ENCODE assay signal across 7 mouse cellular contexts in the genomic region with DNA sequence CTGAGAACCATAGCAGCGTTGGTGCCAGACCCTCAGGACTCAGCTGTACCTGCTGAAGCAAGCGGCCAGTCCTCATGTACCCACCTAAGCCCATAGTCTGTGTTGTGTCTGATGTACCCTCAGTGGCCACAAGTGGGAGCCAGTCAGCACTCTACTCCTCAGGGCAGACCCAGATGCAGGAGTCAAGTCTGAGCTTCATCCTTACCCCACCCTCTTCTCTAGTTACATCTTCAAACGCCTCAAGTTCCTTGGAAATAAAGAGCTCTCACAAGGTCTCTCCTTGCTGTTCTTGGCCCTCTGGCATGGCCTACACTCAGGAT. TPM values are rescaled to one million over a fixed set of nuclear protein-coding genes. Genes with fewer than 3 reads are reported as not detected.
DNase-seq lines count a peak whose midpoint lies in the region; ATAC-seq and TF ChIP-seq lines count a peak whose summit lies in the region.

No protein-coding gene starts in this region.

- H3K4me2 ChIP-seq in forebrain, embryonic 11.5 days (ENCODE audit: low read depth, low read length, severe bottlenecking) = no peak overlapping the region

- 62% methylated on average over 3 of the region's 3 CpGs for WGBS in forebrain, embryonic 11.5 days
- WGBS in hindbrain, embryonic 10.5 days = 56% methylated on average over 3 of the region's 3 CpGs

- TF ChIP-seq POLR2A in brain, embryonic 14.5 days (IDR thresholded peaks at IDR 0.05; ENCODE audit: borderline replicate concordance, extremely low read depth, insufficient read depth, insufficient read length, poor library complexity, severe bottlenecking) = no peak

- H3K36me3 ChIP-seq in ES-E14 (ENCODE audit: control insufficient read depth, insufficient read depth, low read length, poor library complexity, severe bottlenecking) = peaks cover 52% of the 10 kb centered on the region
- peaks cover 19% of the 10 kb centered on the region; the same call in 1 of the 2 replicates for H3K36me3 ChIP-seq in forebrain, embryonic 11.5 days (ENCODE audit: control insufficient read depth, insufficient read depth, low read length)
- H3K36me3 ChIP-seq in hindbrain, embryonic 10.5 days = peaks cover 99% of the 10 kb centered on the region

- in situ Hi-C loops in ES-E14 (cut with MboI; ENCODE audit: low sequenced_read_pairs in 2 of 2, unreplicated experiment in 2 of 2) = no loop called here

- peak; percentile 71 for ATAC-seq in forebrain, embryonic 11.5 days (replicated peaks; ENCODE audit: low FRiP score)

- no peaks in the 10 kb centered on the region for H3K27me3 ChIP-seq in forebrain, embryonic 11.5 days (ENCODE audit: control insufficient read depth, insufficient read depth, low read length)
- no peaks in the 10 kb centered on the region for H3K27me3 ChIP-seq in hindbrain, embryonic 10.5 days (ENCODE audit: insufficient read depth, poor library complexity, severe bottlenecking)

- no peak overlapping the region for H3K9ac ChIP-seq in ES-E14 (ENCODE audit: insufficient read depth, low read depth, low read length, poor library complexity, severe bottlenecking)
- no peak overlapping the region for H3K9ac ChIP-seq in forebrain, embryonic 11.5 days (ENCODE audit: low read length)

- DNase-seq in ES-E14 (ENCODE audit: low read depth, low spot score) = peak; percentile 84
- DNase-seq in brain, embryonic 14.5 days (ENCODE audit: low read depth) = peak; percentile 72
- peak; percentile 80 for DNase-seq in forebrain, embryonic 11.5 days (ENCODE audit: low spot score)
- DNase-seq in hindbrain, embryonic 10.5 days (ENCODE audit: low spot score) = peak; percentile 71
- DNase-seq in layer of hippocampus, postnatal 10 days (ENCODE audit: low spot score in 2 of 2) = peak; percentile 77 to 82
- DNase-seq in lung, postnatal 10 days = peak; percentile 84
- DNase-seq in right cerebral cortex, adult 2 months (ENCODE audit: low spot score in 2 of 2) = peak; percentile 74 to 78

- H3K9me3 ChIP-seq in ES-E14 (ENCODE audit: control insufficient read depth, insufficient read depth, low read depth, low read length) = no peaks in the 10 kb centered on the region
- H3K9me3 ChIP-seq in forebrain, embryonic 11.5 days (ENCODE audit: control insufficient read depth, low read length) = no peaks in the 10 kb centered on the region
- H3K9me3 ChIP-seq in hindbrain, embryonic 10.5 days = no peaks in the 10 kb centered on the region

- peaks cover 0 to 21% of the 10 kb centered on the region in 2 experiments; a peak in 1 of 4 replicates for H3K4me1 ChIP-seq in ES-E14 (ENCODE audit: control insufficient read depth in 2 of 2, insufficient read depth in 2 of 2, low read length in 2 of 2, poor library complexity in 1 of 2)
- no peaks in the 10 kb centered on the region for H3K4me1 ChIP-seq in forebrain, embryonic 11.5 days (replicated peaks; ENCODE audit: control insufficient read depth, insufficient read depth, low read length)
- peaks cover 5% of the 10 kb centered on the region; the same call in 1 of the 2 replicates for H3K4me1 ChIP-seq in hindbrain, embryonic 10.5 days (replicated peaks)

- H3K27ac ChIP-seq in ES-E14 (ENCODE audit: insufficient read depth, low read depth, low read length, poor library complexity, severe bottlenecking) = no peak overlapping the region
- H3K27ac ChIP-seq in forebrain, embryonic 11.5 days (ENCODE audit: low read depth, low read length) = no peak overlapping the region
- no peak overlapping the region for H3K27ac ChIP-seq in hindbrain, embryonic 10.5 days

- peak; percentile 84 for TF ChIP-seq CTCF in brain, embryonic 14.5 days (IDR thresholded peaks at IDR 0.05; ENCODE audit: borderline replicate concordance, extremely low read depth, insufficient read depth, insufficient read length)

- H3K4me3 ChIP-seq in ES-E14 (ENCODE audit: insufficient read depth in 1 of 2, low read depth in 1 of 2, low read length in 2 of 2, poor library complexity in 1 of 2, severe bottlenecking in 1 of 2) = no peak overlapping the region
- no peak overlapping the region for H3K4me3 ChIP-seq in forebrain, embryonic 11.5 days (ENCODE audit: low read depth, low read length)
- H3K4me3 ChIP-seq in hindbrain, embryonic 10.5 days = no peak overlapping the region

TF ChIP-seq in ES-E14, 5 proteins besides CTCF, POLR2A, EP300 and RAD21:
- 0 out of 2 replicates have a peak, but pooled peaks have one; percentile 19 for TF ChIP-seq HCFC1 (IDR thresholded peaks at IDR 0.05; ENCODE audit: borderline replicate concordance, insufficient read depth, low read length)
- no peak for TF ChIP-seq MAFK (IDR thresholded peaks at IDR 0.05; ENCODE audit: insufficient read depth, low read depth, low read length)
- no peak for TF ChIP-seq CHD2 (IDR thresholded peaks at IDR 0.05; ENCODE audit: low read depth, low read length)
- peak; percentile 15; the same call in 1 of the 2 replicates for TF ChIP-seq ZC3H11A (IDR thresholded peaks at IDR 0.05; ENCODE audit: borderline replicate concordance, low read depth, low read length)

RNA-seq across cellular contexts. Expression of a gene that starts 9.2 kb away (rescaled TPM):
- 292 and 344 TPM in 2 replicates for total RNA-seq in ES-E14 (2012; rRNA removed)
- polyA plus RNA-seq in brain, embryonic 14.5 days (2012; rRNA removed) = 95.2 and 132 TPM in 2 replicates
- 227 and 228 TPM in 2 replicates for polyA plus RNA-seq in forebrain, embryonic 11.5 days (2014; fragmentation: Nextera tagmentation; extraction: Ambion mirVana)
- polyA plus RNA-seq in hindbrain, embryonic 10.5 days (2016; fragmentation: Nextera tagmentation; extraction: Ambion mirVana) = 215 and 232 TPM in 2 replicates
- 10 to 100 TPM; 49.4 to 53.8 TPM for total RNA-seq in layer of hippocampus, postnatal 10 days (2021)

RNA-seq across cellular contexts. Expression of a gene that starts 9.4 kb away (rescaled TPM):
- total RNA-seq in ES-E14 (2012; rRNA removed) = 530 and 581 TPM in 2 replicates
- polyA plus RNA-seq in brain, embryonic 14.5 days (2012; rRNA removed) = 168 and 174 TPM in 2 replicates
- 376 and 404 TPM in 2 replicates for polyA plus RNA-seq in forebrain, embryonic 11.5 days (2014; fragmentation: Nextera tagmentation; extraction: Ambion mirVana)
- 410 and 445 TPM in 2 replicates for polyA plus RNA-seq in hindbrain, embryonic 10.5 days (2016; fragmentation: Nextera tagmentation; extraction: Ambion mirVana)
- 100 to 1,000 TPM; 159 to 164 TPM for total RNA-seq in layer of hippocampus, postnatal 10 days (2021)

RNA-seq across cellular contexts. Expression of a gene that starts 35.8 kb away (rescaled TPM):
- 15.1 and 16.5 TPM in 2 replicates for total RNA-seq in ES-E14 (2012; rRNA removed)
- polyA plus RNA-seq in brain, embryonic 14.5 days (2012; rRNA removed) = 2.6 and 2.9 TPM in 2 replicates
- polyA plus RNA-seq in forebrain, embryonic 11.5 days (2014; fragmentation: Nextera tagmentation; extraction: Ambion mirVana) = 4.8 and 4.9 TPM in 2 replicates
- 7.9 and 8.2 TPM in 2 replicates for polyA plus RNA-seq in hindbrain, embryonic 10.5 days (2016; fragmentation: Nextera tagmentation; extraction: Ambion mirVana)
- 1 to 10 TPM; 4.3 to 5.3 TPM for total RNA-seq in layer of hippocampus, postnatal 10 days (2021)

RNA-seq across cellular contexts. Expression of a gene that starts 38.4 kb away (rescaled TPM):
- 108 and 128 TPM in 2 replicates for total RNA-seq in ES-E14 (2012; rRNA removed)
- 429 and 583 TPM in 2 replicates for polyA plus RNA-seq in brain, embryonic 14.5 days (2012; rRNA removed)
- polyA plus RNA-seq in forebrain, embryonic 11.5 days (2014; fragmentation: Nextera tagmentation; extraction: Ambion mirVana) = 509 and 514 TPM in 2 replicates
- polyA plus RNA-seq in hindbrain, embryonic 10.5 days (2016; fragmentation: Nextera tagmentation; extraction: Ambion mirVana) = 446 and 555 TPM in 2 replicates
- total RNA-seq in layer of hippocampus, postnatal 10 days (2021) = 100 to 1,000 TPM; 329 to 345 TPM

RNA-seq across cellular contexts. Expression of a gene that starts 39.9 kb away (rescaled TPM):
- 65.5 and 107 TPM in 2 replicates for total RNA-seq in ES-E14 (2012; rRNA removed)
- polyA plus RNA-seq in brain, embryonic 14.5 days (2012; rRNA removed) = 54.8 and 58.7 TPM in 2 replicates
- 34.3 and 35.5 TPM in 2 replicates for polyA plus RNA-seq in forebrain, embryonic 11.5 days (2014; fragmentation: Nextera tagmentation; extraction: Ambion mirVana)
- 39.6 and 43.6 TPM in 2 replicates for polyA plus RNA-seq in hindbrain, embryonic 10.5 days (2016; fragmentation: Nextera tagmentation; extraction: Ambion mirVana)
- total RNA-seq in layer of hippocampus, postnatal 10 days (2021) = 10 to 100 TPM; 43.5 to 44.0 TPM
